Mouse (Mus musculus) kidney, adult 11 months (tissue): ENCODE data around the gene Ccsap.

ENCODE experiments used
- DNase-seq: peaks from one replicate; pipeline ENCODE4 v3.0.0; 2022

Ccsap gene

GRCm38 (mm10) chr8:123803639-123804038, 56.4 kb downstream of the Ccsap start:
- DNase-seq: no peak

DNA sequence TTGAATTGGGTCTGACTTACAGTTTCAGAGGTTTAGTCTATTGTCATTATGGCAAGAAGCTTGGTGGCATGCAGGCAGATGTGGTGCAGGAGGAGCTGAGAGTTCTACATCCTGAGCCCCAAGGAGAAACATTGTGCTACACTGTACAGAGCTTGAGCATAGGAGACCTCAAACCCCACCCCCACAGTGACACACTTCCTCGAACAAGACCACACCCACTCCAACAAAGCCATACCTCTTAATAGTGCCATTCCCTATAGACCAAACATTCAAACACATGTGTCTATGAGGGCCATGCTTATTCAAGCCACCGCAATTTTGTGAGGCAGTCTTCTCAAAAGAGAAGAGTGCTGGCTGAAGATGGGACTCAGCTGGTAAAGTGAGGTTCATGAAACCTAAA, 58.5 kb downstream of the Ccsap start:
- no peak for DNase-seq

GRCm38 (mm10) chr8:123800867-123801266, 59.1 kb downstream of the Ccsap start:
- no peak for DNase-seq

DNA sequence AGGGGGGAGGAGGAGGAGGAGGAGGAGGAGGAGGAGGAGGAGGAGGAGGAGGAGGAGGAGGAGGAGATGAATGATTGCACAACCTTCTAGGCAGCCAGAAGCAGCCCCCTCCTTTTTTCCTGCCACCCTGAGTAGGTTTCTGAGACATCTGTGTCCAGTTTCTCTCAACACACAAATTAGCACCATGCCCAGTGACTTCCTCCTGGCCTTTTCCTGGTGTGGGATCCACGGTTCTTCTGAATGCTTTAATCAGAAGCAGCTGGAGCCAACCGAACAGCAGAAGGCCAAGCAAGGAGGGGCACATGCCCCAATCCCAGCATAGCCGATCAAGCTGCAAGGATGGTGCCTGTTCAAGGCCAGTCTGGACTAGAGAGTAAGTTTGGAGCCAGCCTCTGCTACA, 60.1 kb downstream of the Ccsap start:
- DNase-seq: no peak

DNA sequence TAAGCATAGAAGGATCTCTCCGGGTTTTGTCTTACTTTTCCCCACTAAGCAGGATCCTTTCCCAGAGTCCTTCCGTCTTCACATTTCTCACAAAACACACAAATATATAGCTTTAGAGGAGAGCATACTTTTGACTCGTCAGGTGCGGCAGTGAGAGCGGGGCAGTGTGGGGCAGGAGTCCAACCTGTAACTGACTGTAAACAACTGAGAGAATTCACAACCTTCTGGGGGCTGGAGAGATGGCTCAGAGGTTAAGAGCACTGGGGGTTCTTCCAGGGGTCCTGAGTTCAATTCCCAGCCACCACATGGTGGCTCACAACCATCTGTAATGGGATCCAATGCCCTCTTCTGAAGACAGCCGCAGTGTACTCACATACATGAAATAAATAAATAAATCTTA, 60.6 kb downstream of the Ccsap start:
- DNase-seq: no peak

- no peak for DNase-seq
Measured at GRCm38 (mm10) chr8:123797928-123798327, 62.1 kb downstream of the Ccsap start.

GRCm38 (mm10) chr8:123796758-123797157, 63.3 kb downstream of the Ccsap start:
- no peak for DNase-seq

DNA sequence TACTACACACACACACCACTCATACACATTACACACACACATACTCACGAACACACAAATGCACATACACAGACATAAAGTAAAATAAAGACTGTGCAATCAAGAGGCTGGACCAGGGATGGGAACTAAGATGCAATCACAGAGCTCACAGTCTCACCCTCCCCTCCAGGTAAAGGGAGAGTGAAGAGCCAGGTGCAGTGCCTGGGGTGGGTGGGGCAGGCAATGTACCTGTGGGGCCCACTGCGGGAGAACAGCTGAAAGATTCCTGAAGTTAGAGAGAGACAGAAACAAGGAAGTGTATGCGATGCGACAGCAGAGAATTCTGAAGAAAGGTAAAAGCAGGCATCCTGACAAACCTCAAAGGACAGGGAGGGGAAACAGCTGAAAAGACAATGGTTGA, 65.2 kb downstream of the Ccsap start:
- DNase-seq: no peak

GRCm38 (mm10) chr8:123793900-123794299, 66.1 kb downstream of the Ccsap start:
- DNase-seq: no peak

DNA sequence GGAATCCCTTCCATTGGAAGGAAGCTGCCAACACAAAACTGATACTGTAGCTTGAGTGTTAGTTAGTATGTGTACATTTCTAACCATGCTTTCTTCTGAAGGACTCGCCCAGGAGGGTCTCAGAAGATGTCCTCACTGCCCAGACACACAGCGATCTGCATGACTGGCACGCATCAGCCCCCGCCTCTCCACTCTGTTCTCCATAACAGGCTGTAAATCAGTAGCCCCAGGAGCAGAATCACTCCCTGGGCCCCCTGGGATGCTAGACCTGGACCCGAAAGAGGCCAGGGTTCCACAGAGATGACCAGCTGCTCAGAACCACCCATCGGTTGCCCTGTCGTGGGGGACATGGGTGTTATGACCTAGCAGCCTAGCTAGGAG, 68.2 kb downstream of the Ccsap start:
- DNase-seq: no peak

DNA sequence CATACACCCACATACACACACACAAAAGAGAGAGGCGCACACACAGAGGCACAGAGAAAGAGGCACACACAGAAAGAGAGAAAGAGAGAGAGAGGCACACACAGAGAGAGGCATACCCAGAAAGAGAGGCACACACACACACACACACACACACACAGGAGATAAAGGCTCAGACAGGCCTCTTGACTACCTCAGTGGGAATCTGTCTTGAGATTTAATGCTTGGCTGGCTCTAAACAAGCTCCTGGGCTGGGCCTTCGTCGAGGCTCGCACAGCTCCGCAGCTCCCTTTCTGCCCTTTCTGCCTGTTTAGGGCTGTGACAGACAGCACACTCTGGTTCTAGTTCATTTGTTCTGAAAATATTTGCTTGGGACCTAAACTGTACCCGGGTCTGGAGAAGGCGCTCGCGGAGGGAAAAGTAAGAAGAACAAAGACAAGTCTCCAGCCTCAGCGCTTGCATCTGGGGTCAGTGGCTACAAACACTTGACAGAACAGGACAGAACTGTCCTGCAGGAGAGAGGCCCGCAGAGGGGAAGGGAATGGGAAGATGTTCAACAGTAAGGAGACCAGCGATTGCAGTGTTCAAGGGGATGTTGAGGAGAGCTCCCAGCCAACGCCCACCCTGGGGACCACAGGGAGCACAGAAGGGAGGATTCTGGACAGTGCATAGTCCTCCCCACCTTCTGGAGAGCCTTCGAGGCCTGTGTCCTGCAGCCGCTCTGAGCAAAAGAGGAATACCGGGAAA, 68.7 kb downstream of the Ccsap start:
- DNase-seq: peak; percentile 20
